Mouse (Mus musculus) heart, embryonic 13.5 days (tissue): ENCODE results near the gene Cd72. TPM values are rescaled to one million over a fixed set of nuclear protein-coding genes. Genes with fewer than 3 reads are reported as not detected.
A peak's percentile ranks its signal among the peaks of the same experiment; 100 is the strongest.

Experiments used
- ATAC-seq: fragments of 200-750 bp; cut with Nextera tagmentation; 2 replicates; pipeline ENCODE4 v1.8.0; 2017; ENCODE audit warnings: moderate TSS enrichment; ENCODE audit not compliant: insufficient number of reproducible peaks, low FRiP score, low TSS enrichment; ENCODE audit errors: extremely low read depth
- H3K27ac ChIP-seq: fragments of 300-500 bp; sonication (generic); replicated peaks from 2 replicates; pipeline ENCODE4 v1.5.1; 2015; ENCODE audit warnings: moderate library complexity, mild to moderate bottlenecking, inconsistent platforms
- H3K27me3 ChIP-seq: fragments of 300-500 bp; sonication (generic); replicated peaks from 2 replicates; pipeline ENCODE4 v1.6.1; 2015; ENCODE audit warnings: mild to moderate bottlenecking, inconsistent platforms
- H3K36me3 ChIP-seq: fragments of 300-500 bp; sonication (generic); 2 replicates; pipeline ENCODE4 v1.6.1; 2015; ENCODE audit warnings: mild to moderate bottlenecking, inconsistent platforms
- H3K4me1 ChIP-seq: fragments of 300-500 bp; sonication (generic); 2 replicates; pipeline ENCODE4 v1.6.1; 2015; ENCODE audit warnings: inconsistent platforms
- H3K4me2 ChIP-seq: fragments of 300-500 bp; sonication (generic); 2 replicates; pipeline ENCODE4 v1.6.1; 2015; ENCODE audit warnings: inconsistent platforms, mild to moderate bottlenecking, moderate library complexity
- H3K4me3 ChIP-seq: fragments of 300-500 bp; sonication (generic); 2 replicates; pipeline ENCODE4 v1.5.1; 2015; ENCODE audit warnings: moderate library complexity, mild to moderate bottlenecking, inconsistent platforms
- H3K9ac ChIP-seq: fragments of 300-500 bp; sonication (generic); 2 replicates; pipeline ENCODE4 v1.6.1; 2015; ENCODE audit warnings: inconsistent platforms, mild to moderate bottlenecking, moderate library complexity
- H3K9me3 ChIP-seq: fragments of 300-500 bp; sonication (generic); 2 replicates; pipeline ENCODE4 v1.6.1; 2016; ENCODE audit warnings: inconsistent platforms
- WGBS: fragments of 180-500 bp; shearing (Covaris S2); methylation state at CpG from one replicate; pipeline ENCODE4 v1.1.7; 2015; ENCODE audit warnings: mixed read lengths; 5-methylcytosine and 5-hydroxymethylcytosine counted together
- polyA plus RNA-seq: library from polyadenylated mRNA; unstranded; fragments of >200 nt; fragmentation: Nextera tagmentation; extraction: Ambion mirVana; gene quantifications from 2 replicates; pipeline ENCODE4 v1.2.1, GENCODE M21; 2015

Gene Cd72
- polyA plus RNA-seq, 1 experiment from 2014 or later: 1.9 TPM

GRCm38 (mm10) chr4:43417269-43418062 is 37.0 kb downstream of the Cd72 start:
- ATAC-seq: no peak
- Histone ChIP-seq H3K4me3 (no peak overlapping the region), H3K9me3 (no peaks in the 10 kb centered on the region), H3K4me2 (no peak overlapping the region), H3K4me1 (peaks cover 45% of the 10 kb centered on the region), H3K27me3 (no peaks in the 10 kb centered on the region), H3K27ac (peak overlapping the region; percentile 32; the same call in 1 of the 2 replicates), H3K36me3 (peaks cover 55% of the 10 kb centered on the region), H3K9ac (peak overlapping the region; percentile 50; the same call in 1 of the 2 replicates)
- 59% methylated on average over 16 of the region's 16 CpGs for WGBS

- Histone ChIP-seq H3K4me2 (no peak overlapping the region), H3K36me3 (peaks cover 41% of the 10 kb centered on the region), H3K27ac (no peak overlapping the region), H3K9ac (no peak overlapping the region), H3K4me1 (peaks cover 45% of the 10 kb centered on the region), H3K9me3 (no peaks in the 10 kb centered on the region), H3K4me3 (no peak overlapping the region), H3K27me3 (no peaks in the 10 kb centered on the region)
- ATAC-seq: no peak
- 87% methylated on average over 22 of the region's 22 CpGs for WGBS
These were observed 38.3 kb downstream of the Cd72 start for GRCm38 (mm10) chr4:43416071-43416490.

GRCm38 (mm10) chr4:43415221-43416070 is 39.0 kb downstream of the Cd72 start:
- H3K27me3 ChIP-seq: no peaks in the 10 kb centered on the region
- peaks cover 44% of the 10 kb centered on the region for H3K4me1 ChIP-seq
- no peak for ATAC-seq
- no peak overlapping the region for H3K4me3 ChIP-seq
- peaks cover 41% of the 10 kb centered on the region for H3K36me3 ChIP-seq
- no peaks in the 10 kb centered on the region for H3K9me3 ChIP-seq
- H3K4me2 ChIP-seq: no peak overlapping the region
- 78% methylated on average over 29 of the region's 29 CpGs for WGBS
- H3K27ac ChIP-seq: no peak overlapping the region
- no peak overlapping the region for H3K9ac ChIP-seq

GRCm38 (mm10) chr4:43414761-43415160 is 39.7 kb downstream of the Cd72 start:
- Histone ChIP-seq H3K27me3 (no peaks in the 10 kb centered on the region), H3K4me3 (no peak overlapping the region), H3K4me2 (no peak overlapping the region), H3K9me3 (no peaks in the 10 kb centered on the region), H3K4me1 (peaks cover 38% of the 10 kb centered on the region), H3K27ac (no peak overlapping the region), H3K36me3 (peaks cover 39% of the 10 kb centered on the region), H3K9ac (no peak overlapping the region)
- 83% methylated on average over 14 of the region's 14 CpGs for WGBS
- no peak for ATAC-seq

- 60% methylated on average over 12 of the region's 12 CpGs for WGBS
- Histone ChIP-seq H3K4me2 (peak overlapping the region; percentile 82), H3K9me3 (no peaks in the 10 kb centered on the region), H3K4me3 (peak overlapping the region; percentile 64), H3K9ac (peak overlapping the region; percentile 82), H3K27me3 (no peaks in the 10 kb centered on the region), H3K4me1 (peaks cover 34% of the 10 kb centered on the region), H3K27ac (peak overlapping the region; percentile 91), H3K36me3 (no peaks in the 10 kb centered on the region; the same call in 1 of the 2 replicates)
- ATAC-seq: no peak
These were observed 47.1 kb downstream of the Cd72 start for GRCm38 (mm10) chr4:43407071-43407920.

- H3K4me3 ChIP-seq: peak overlapping the region; percentile 64
- H3K27me3 ChIP-seq: no peaks in the 10 kb centered on the region
- H3K27ac ChIP-seq: peak overlapping the region; percentile 91
- H3K9me3 ChIP-seq: no peaks in the 10 kb centered on the region
- H3K4me2 ChIP-seq: peak overlapping the region; percentile 82
- 3% methylated on average over 28 of the region's 28 CpGs for WGBS
- no peaks in the 10 kb centered on the region; the same call in 1 of the 2 replicates for H3K36me3 ChIP-seq
- H3K9ac ChIP-seq: peak overlapping the region; percentile 82
- ATAC-seq: peak; percentile 81
- peaks cover 43% of the 10 kb centered on the region for H3K4me1 ChIP-seq
These were observed 48.1 kb downstream of the Cd72 start for GRCm38 (mm10) chr4:43406162-43406971.

GRCm38 (mm10) chr4:43404697-43405096 is 49.7 kb downstream of the Cd72 start:
- peaks cover 60% of the 10 kb centered on the region for H3K4me1 ChIP-seq
- WGBS: 84% methylated on average over 10 of the region's 10 CpGs
- no peak for ATAC-seq

GRCm38 (mm10) chr4:43402212-43402611 is 52.2 kb downstream of the Cd72 start:
- H3K4me3 ChIP-seq: no peak overlapping the region
- WGBS: 62% methylated on average over 9 of the region's 9 CpGs
- no peak for ATAC-seq
- H3K27me3 ChIP-seq: no peaks in the 10 kb centered on the region
- peaks cover 68% of the 10 kb centered on the region for H3K4me1 ChIP-seq
- H3K9ac ChIP-seq: no peak overlapping the region
- no peaks in the 10 kb centered on the region; the same call in 1 of the 2 replicates for H3K36me3 ChIP-seq
- H3K9me3 ChIP-seq: no peaks in the 10 kb centered on the region
- H3K4me2 ChIP-seq: no peak overlapping the region
- H3K27ac ChIP-seq: 0 out of 2 replicates have a peak overlapping the region, but pooled peaks have one; percentile 9

More at GRCm38 (mm10) chr4:43404697-43405096, 49.7 kb downstream of the Cd72 start:
- H3K36me3 ChIP-seq: no peaks in the 10 kb centered on the region; the same call in 1 of the 2 replicates
- H3K9ac ChIP-seq: no peak overlapping the region
- no peaks in the 10 kb centered on the region for H3K9me3 ChIP-seq
- no peak overlapping the region for H3K27ac ChIP-seq
- H3K4me2 ChIP-seq: no peak overlapping the region
- H3K4me3 ChIP-seq: no peak overlapping the region
- H3K27me3 ChIP-seq: no peaks in the 10 kb centered on the region

GRCm38 (mm10) chr4:43401486-43401885 is 52.9 kb downstream of the Cd72 start:
- Histone ChIP-seq H3K4me3 (no peak overlapping the region), H3K9ac (peak overlapping the region; percentile 55), H3K27me3 (no peaks in the 10 kb centered on the region), H3K36me3 (no peaks in the 10 kb centered on the region; the same call in 1 of the 2 replicates), H3K9me3 (no peaks in the 10 kb centered on the region), H3K27ac (peak overlapping the region; percentile 93), H3K4me2 (peak overlapping the region; percentile 6; the same call in 1 of the 2 replicates), H3K4me1 (peaks cover 61% of the 10 kb centered on the region)
- no peak for ATAC-seq
- WGBS: 84% methylated on average over 10 of the region's 10 CpGs

GRCm38 (mm10) chr4:43400976-43401375 is 53.5 kb downstream of the Cd72 start:
- Histone ChIP-seq H3K27ac (peak overlapping the region; percentile 93), H3K4me2 (peak overlapping the region; percentile 6; the same call in 1 of the 2 replicates), H3K4me3 (no peak overlapping the region), H3K9me3 (no peaks in the 10 kb centered on the region), H3K4me1 (peaks cover 59% of the 10 kb centered on the region), H3K27me3 (no peaks in the 10 kb centered on the region), H3K9ac (peak overlapping the region; percentile 55), H3K36me3 (no peaks in the 10 kb centered on the region; the same call in 1 of the 2 replicates)
- WGBS: 31% methylated on average over 10 of the region's 10 CpGs
- no peak for ATAC-seq
